Mouse (Mus musculus) lung, postnatal 0 days (tissue): Measurements from ENCODE around the gene Tenm3.

Experiments used
- CTCF ChIP-seq: IDR thresholded peaks from 2 replicates; pipeline ENCODE4 v1.5.1; 2016; ENCODE audit warnings: antibody characterized with exemption, mild to moderate bottlenecking
- EP300 ChIP-seq: IDR thresholded peaks from 2 replicates; pipeline ENCODE4 v1.6.1; 2016; ENCODE audit warnings: antibody characterized with exemption, mild to moderate bottlenecking, control low read depth

GRCm38 (mm10) chr8:48728833-48729690 lies 114.7 kb downstream of the Tenm3 start:
- TF ChIP-seq CTCF (no peak), EP300 (no peak)
